Mouse (Mus musculus) limb, embryonic 11.5 days (tissue): ENCODE results near the gene Gm10228. TPM values are rescaled to one million over a fixed set of nuclear protein-coding genes. Genes with fewer than 3 reads are reported as not detected.
"Not testable (repeated sequence)": the region's sequence is repeated elsewhere in the genome, so short reads cannot be mapped to it uniquely, and the experiment has no call there.

Experiments
- ATAC-seq: fragments of 200-750 bp; cut with Nextera tagmentation; 2 replicates; pipeline ENCODE4 v1.8.0; 2017; ENCODE audit warnings: low read depth; ENCODE audit not compliant: insufficient number of reproducible peaks, low FRiP score, low TSS enrichment
- DNase-seq: peaks from one replicate; pipeline ENCODE4 v3.0.0-alpha.2; 2015; ENCODE audit warnings: low spot score
- H3K27ac ChIP-seq: fragments of 300-500 bp; sonication (generic); replicated peaks from 2 replicates; pipeline ENCODE4 v1.5.1; 2014; ENCODE audit warnings: low read depth, mild to moderate bottlenecking, low read length
- H3K27me3 ChIP-seq: fragments of 300-500 bp; sonication (generic); 2 replicates; pipeline ENCODE4 v1.6.1; 2014; ENCODE audit warnings: mild to moderate bottlenecking, low read length, mixed read lengths; ENCODE audit not compliant: control insufficient read depth, insufficient read depth
- H3K36me3 ChIP-seq: fragments of 300-500 bp; sonication (generic); 2 replicates; pipeline ENCODE4 v1.6.1; 2014; ENCODE audit warnings: mild to moderate bottlenecking, low read length, moderate library complexity, mixed read lengths; ENCODE audit not compliant: control insufficient read depth, insufficient read depth
- H3K4me1 ChIP-seq: fragments of 300-500 bp; sonication (generic); 2 replicates; pipeline ENCODE4 v1.6.1; 2014; ENCODE audit warnings: low read length, mixed read lengths; ENCODE audit not compliant: control insufficient read depth, insufficient read depth
- H3K4me2 ChIP-seq: fragments of 300-500 bp; sonication (generic); 2 replicates; pipeline ENCODE4 v1.6.1; 2014; ENCODE audit warnings: low read depth, mild to moderate bottlenecking, moderate library complexity; ENCODE audit not compliant: severe bottlenecking
- H3K4me3 ChIP-seq: fragments of 300-500 bp; sonication (generic); 2 replicates; pipeline ENCODE4 v1.5.1; 2014; ENCODE audit warnings: low read depth, low read length
- H3K9ac ChIP-seq: fragments of 300-500 bp; sonication (generic); 2 replicates; pipeline ENCODE4 v1.6.1; 2014; ENCODE audit warnings: mild to moderate bottlenecking, low read length
- H3K9me3 ChIP-seq: fragments of 300-500 bp; sonication (generic); 2 replicates; pipeline ENCODE4 v1.6.1; 2016; ENCODE audit warnings: low read length; ENCODE audit not compliant: control insufficient read depth
- WGBS: fragments of 180-500 bp; shearing (Covaris S2); extraction: QIAGEN DNeasy Blood & Tissue Kit; methylation state at CpG from one replicate; pipeline ENCODE4 v1.1.7; 2014; 5-methylcytosine and 5-hydroxymethylcytosine counted together
- polyA plus RNA-seq: library from polyadenylated mRNA; unstranded; fragments of >200 nt; fragmentation: Nextera tagmentation; extraction: Ambion mirVana; gene quantifications from 2 replicates; pipeline ENCODE4 v1.2.1, GENCODE M21; 2014

Gene Gm10228
- polyA plus RNA-seq: not detected in 2 replicates

- not testable (repeated sequence) for H3K27me3 ChIP-seq, H3K9me3 ChIP-seq, ATAC-seq, H3K4me3 ChIP-seq, H3K9ac ChIP-seq, H3K36me3 ChIP-seq, H3K4me1 ChIP-seq, H3K27ac ChIP-seq, DNase-seq, H3K4me2 ChIP-seq
- 89% methylated on average over 2 of the region's 4 CpGs for WGBS
These were observed at the start of gene Gm10228 for GRCm38 (mm10) chr16:89041372-89041771. Gene Gm10228 (minus strand): TSS chr16:89041472.

- 62% methylated on average over 2 of the region's 2 CpGs for WGBS
- DNase-seq: peak; percentile 66
- ATAC-seq, H3K4me3 ChIP-seq, H3K27ac ChIP-seq, H3K9me3 ChIP-seq, H3K4me2 ChIP-seq, H3K27me3 ChIP-seq, H3K36me3 ChIP-seq, H3K9ac ChIP-seq, H3K4me1 ChIP-seq: not testable (repeated sequence)
These were observed 29.8 kb upstream of the Gm10228 start for GRCm38 (mm10) chr16:89071041-89071440.

GRCm38 (mm10) chr16:89063902-89064301 is 22.6 kb upstream of the Gm10228 start, which contains the start of gene 1110025L11Rik:
Gene 1110025L11Rik (minus strand): TSS chr16:89064002.
- H3K27ac ChIP-seq, H3K27me3 ChIP-seq, ATAC-seq, DNase-seq, H3K4me2 ChIP-seq, H3K9me3 ChIP-seq, H3K9ac ChIP-seq, H3K36me3 ChIP-seq, H3K4me1 ChIP-seq, H3K4me3 ChIP-seq: not testable (repeated sequence)
- WGBS: no CpG with 5 or more reads among the region's 2 CpGs

GRCm38 (mm10) chr16:89047783-89048182 is 6.5 kb upstream of the Gm10228 start, which contains the start of gene Krtap6-5:
Gene Krtap6-5 (minus strand): TSS chr16:89047883.
- ATAC-seq (no peak), DNase-seq (no peak)
- no peak within 1 kb of the TSS for H3K9ac ChIP-seq
- no peak within 1 kb of the TSS for H3K4me3 ChIP-seq
- no peaks in the 10 kb centered on the region for H3K36me3 ChIP-seq
- no peak within 1 kb of the TSS for H3K27ac ChIP-seq
- no peaks in the 10 kb centered on the region for H3K9me3 ChIP-seq
- 87% methylated on average over 3 of the region's 3 CpGs for WGBS
- H3K4me2 ChIP-seq: no peak within 1 kb of the TSS
- H3K27me3 ChIP-seq: no peaks in the 10 kb centered on the region
- no peaks in the 10 kb centered on the region for H3K4me1 ChIP-seq

GRCm38 (mm10) chr16:89031399-89031798 is 9.9 kb downstream of the Gm10228 start, which contains the start of gene Krtap6-1:
Gene Krtap6-1 (plus strand): TSS chr16:89031699.
- DNase-seq, H3K27me3 ChIP-seq, H3K27ac ChIP-seq, H3K9me3 ChIP-seq, H3K4me3 ChIP-seq, H3K9ac ChIP-seq, H3K4me2 ChIP-seq, ATAC-seq, H3K36me3 ChIP-seq, H3K4me1 ChIP-seq: not testable (repeated sequence)
- 93% methylated on average over 3 of the region's 3 CpGs for WGBS

- not testable (repeated sequence) for H3K4me2 ChIP-seq, ATAC-seq, DNase-seq, H3K4me1 ChIP-seq, H3K27me3 ChIP-seq, H3K9ac ChIP-seq, H3K9me3 ChIP-seq, H3K4me3 ChIP-seq, H3K36me3 ChIP-seq, H3K27ac ChIP-seq
- WGBS: 96% methylated on average over 1 of the region's 3 CpGs
These were observed 26.3 kb downstream of the Gm10228 start, which contains the start of gene Gm10229 for GRCm38 (mm10) chr16:89014984-89015383. Gene Gm10229 (plus strand): TSS chr16:89015284.

GRCm38 (mm10) chr16:89013973-89014372 is 27.3 kb downstream of the Gm10228 start:
- no peaks in the 10 kb centered on the region for H3K9me3 ChIP-seq
- H3K4me3 ChIP-seq: no peak overlapping the region
- H3K27me3 ChIP-seq: no peaks in the 10 kb centered on the region
- ATAC-seq: no peak
- H3K9ac ChIP-seq: no peak overlapping the region
- no peak overlapping the region for H3K4me2 ChIP-seq
- 96% methylated on average over 3 of the region's 3 CpGs for WGBS
- no peaks in the 10 kb centered on the region for H3K4me1 ChIP-seq
- no peaks in the 10 kb centered on the region for H3K36me3 ChIP-seq
- no peak overlapping the region for H3K27ac ChIP-seq
- no peak for DNase-seq

- Histone ChIP-seq H3K27me3 (no peaks in the 10 kb centered on the region), H3K27ac (no peak within 1 kb of the TSS), H3K9me3 (no peaks in the 10 kb centered on the region), H3K4me3 (no peak within 1 kb of the TSS), H3K4me2 (no peak within 1 kb of the TSS), H3K36me3 (no peaks in the 10 kb centered on the region), H3K9ac (no peak within 1 kb of the TSS), H3K4me1 (no peaks in the 10 kb centered on the region)
- ATAC-seq (no peak), DNase-seq (no peak)
- 81% methylated on average over 5 of the region's 5 CpGs for WGBS
These were observed 30.6 kb downstream of the Gm10228 start, which contains the start of gene Krtap22-2 for GRCm38 (mm10) chr16:89010659-89011058. Gene Krtap22-2 (minus strand): TSS chr16:89010759.
